Mouse (Mus musculus) embryonic stem cell, embryonic (primary cell): ENCODE data around the gene Stac.

Experiments
- CTCF ChIA-PET, 4 experiments: fragments of 300-600 bp in 2 of 4; fragments of 350-600 bp in 2 of 4; sonication (Branson Sonifier 250); formaldehyde crosslinking; loops; one replicate each; lab custom pipeline; 2022; ENCODE audit warnings: inconsistent platforms in 2 of 4; lab: Charles Lee
- POLR2A ChIA-PET, 4 experiments: fragments of 300-600 bp in 2 of 4; fragments of 350-600 bp in 2 of 4; sonication (Branson Sonifier 250); formaldehyde crosslinking; loops; one replicate each; lab custom pipeline; 2022; ENCODE audit warnings: antibody characterized with exemption in 4 of 4, inconsistent platforms in 1 of 4; lab: Charles Lee

The Stac gene

DNA sequence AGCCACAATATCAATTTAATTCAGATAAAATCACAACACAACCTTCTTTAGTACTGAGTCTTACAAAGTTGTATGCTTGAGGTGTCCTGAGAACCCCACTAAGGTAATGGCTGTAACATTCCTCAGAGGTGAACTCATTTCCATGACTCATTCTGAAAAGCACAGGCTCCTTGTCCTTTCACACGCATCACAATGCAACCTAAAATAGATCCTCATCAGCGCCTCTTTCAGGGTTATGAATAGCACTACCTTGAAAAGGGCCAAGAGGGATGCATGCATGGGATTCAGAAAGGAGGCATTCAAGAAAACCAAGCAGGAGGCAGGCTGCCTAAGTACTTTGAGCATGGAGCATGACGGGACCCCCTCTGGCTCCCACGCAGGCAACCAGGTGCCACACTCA, 57.3 kb downstream of the Stac start:
- ChIA-PET CTCF (interaction anchor here (0.6 to 0.7 kb wide), 4 partner anchors 26 to 137 kb away, joined by 3 to 6 read pairs (median 3); no protein-coding TSS in a partner anchor), POLR2A (no interaction called here)

DNA sequence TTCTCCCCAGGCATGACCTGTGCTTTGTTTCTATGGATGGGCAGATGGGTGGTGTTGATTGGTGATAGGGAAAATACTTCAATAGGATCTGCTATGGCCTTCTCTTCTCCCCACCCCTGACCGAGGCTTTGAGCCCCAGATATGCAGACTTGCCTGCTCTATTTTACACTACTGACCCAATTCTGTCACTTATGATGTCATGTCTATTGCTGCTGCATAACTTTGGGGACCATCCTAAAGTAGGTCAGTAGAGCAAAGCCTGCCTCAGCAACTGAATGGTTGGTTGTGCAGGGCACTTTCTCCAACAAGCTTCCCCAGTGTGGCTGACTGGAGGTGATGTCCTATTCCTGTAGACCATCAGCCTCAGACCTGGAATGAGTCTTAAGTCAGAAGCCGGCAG, 69.0 kb downstream of the Stac start:
- CTCF ChIA-PET: no interaction called here
- POLR2A ChIA-PET: interaction anchor here in 1 of 4 experiments (0.8 kb wide), 1 partner anchor 10 kb away, joined by 3 read pairs; no protein-coding TSS in a partner anchor

DNA sequence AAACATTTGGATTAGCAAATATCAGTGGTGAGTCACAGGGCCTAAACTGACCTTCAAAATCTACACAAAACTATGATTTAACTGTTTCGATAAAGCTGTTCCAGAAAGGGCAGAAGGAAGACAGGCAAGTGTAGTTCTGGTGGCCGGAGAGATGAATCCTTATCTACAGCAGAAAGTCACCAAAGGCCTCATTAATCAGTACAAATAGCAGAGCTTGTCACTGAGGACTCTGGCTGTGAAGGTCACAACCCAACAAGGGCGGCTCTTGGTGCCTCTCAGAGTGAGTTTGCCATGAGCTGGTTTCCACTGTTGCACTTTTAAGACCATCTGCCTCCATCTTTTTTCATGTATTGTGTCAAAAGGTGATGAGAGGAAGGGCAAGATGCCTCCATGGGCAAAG, 78.8 kb downstream of the Stac start:
- CTCF ChIA-PET: no interaction called here
- POLR2A ChIA-PET: interaction anchor here in 2 of 4 experiments (0.6 to 1.1 kb wide), 3 partner anchors 10 to 172 kb away, joined by 3 read pairs; partner anchors contain the start of gene Dclk3 (in 1 of the 2)

DNA sequence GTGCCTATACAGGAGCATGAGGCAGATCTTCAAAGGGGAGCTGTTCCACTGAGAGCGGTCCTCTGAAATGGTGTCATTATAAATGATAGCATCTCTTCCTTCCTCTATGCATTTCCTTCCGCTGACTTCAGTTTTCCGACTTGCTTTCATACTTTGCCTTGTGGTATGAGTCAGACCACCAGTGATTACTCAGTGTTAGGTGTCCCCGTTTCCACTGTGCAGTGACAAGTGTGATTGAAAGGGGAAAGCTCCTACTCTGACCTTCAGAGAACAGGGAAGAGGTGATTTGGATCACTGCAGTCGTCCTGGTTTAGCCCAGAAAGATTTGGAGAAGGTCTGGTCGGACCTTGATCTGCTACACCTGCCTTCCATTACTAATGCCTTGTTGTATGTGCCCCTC, 81.4 kb downstream of the Stac start:
- ChIA-PET POLR2A (no interaction called here), CTCF (no interaction called here)

DNA sequence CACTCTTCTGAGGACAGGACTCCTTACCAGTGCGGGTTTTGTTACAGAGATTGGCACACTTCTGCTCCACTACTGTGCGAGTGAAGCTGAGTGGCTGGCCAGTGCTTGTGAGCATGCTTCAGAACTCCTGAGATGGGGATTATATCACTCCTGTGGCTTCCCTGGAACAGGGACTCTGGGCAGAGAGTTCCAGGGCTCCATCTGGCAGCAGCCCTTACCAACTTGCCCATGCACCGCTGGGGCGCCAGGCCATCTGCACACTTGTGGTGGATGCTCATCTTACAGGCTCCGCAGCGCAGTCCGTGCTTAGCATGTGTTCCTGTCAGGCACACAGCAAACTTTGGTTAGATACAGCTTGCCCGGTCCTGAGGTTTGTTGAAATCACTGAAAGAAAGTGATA, 83.5 kb downstream of the Stac start:
- ChIA-PET CTCF (interaction anchor here in 1 of 4 experiments (0.6 kb wide), 1 partner anchor 48 kb away, joined by 3 read pairs; no protein-coding TSS in a partner anchor), POLR2A (no interaction called here)

DNA sequence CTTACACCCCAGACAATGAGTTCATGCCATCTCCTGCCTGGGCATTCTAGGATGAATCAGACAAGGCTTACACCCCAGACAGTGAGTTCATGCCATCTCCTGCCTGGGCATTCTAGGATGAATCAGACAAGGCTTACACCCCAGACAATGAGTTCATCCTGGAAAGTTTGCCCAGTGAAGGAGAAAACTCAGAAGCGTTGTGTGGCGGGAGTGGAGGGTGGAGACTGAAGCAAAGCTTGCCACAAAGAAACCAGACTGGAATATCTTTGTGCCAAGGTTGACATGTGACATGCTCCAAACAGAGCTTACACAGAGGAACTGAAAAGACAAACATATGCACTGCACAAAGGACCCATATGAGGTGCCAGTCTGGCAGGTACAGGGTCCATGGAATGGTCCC, 102.6 kb downstream of the Stac start:
- CTCF ChIA-PET: no interaction called here
- POLR2A ChIA-PET: interaction anchor here in 1 of 4 experiments (1.3 kb wide), 1 partner anchor 12 kb away, joined by 6 read pairs; no protein-coding TSS in a partner anchor

DNA sequence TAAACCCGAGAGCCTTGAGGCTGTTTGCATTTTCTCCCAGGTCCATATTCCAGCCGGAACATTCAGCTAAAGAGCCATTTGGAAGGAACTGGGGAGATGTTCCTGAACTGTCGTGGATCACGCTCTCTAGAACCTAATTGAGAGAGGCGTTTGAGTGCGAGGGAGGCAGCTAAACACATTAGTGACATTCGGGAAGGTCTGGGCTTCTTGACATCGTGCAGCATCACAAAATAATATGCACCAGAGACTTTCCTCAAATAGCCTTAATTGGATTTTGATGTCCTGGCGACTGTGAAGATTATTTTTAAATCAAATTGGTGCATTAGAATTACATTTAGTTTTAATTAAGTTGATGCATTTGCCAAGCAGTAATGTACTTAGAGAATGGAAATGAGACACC, 111.4 kb downstream of the Stac start:
- ChIA-PET CTCF (interaction anchor here in 2 of 4 experiments (0.6 to 0.8 kb wide), 2 partner anchors 340 to 1472 kb away, joined by 3 to 4 read pairs; no protein-coding TSS in a partner anchor), POLR2A (no interaction called here)

DNA sequence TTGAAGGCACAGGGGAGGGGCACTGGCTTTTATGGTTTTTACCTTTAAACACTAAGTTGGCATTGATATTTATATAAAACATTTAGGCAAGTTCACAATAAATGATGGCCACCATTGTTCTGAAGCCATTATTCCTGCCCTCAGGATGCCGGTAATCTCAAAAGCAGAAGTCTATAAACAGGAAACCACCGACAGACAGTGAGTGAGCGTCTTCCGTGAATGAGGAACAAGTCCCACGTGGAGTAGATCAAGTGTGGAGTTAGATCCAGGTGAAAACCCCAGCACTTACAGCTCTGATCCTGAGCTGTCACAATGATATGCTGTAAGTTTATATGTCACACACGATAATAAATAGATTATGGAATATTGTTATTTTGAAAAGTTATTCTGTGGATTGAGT, 112.7 kb downstream of the Stac start:
- CTCF ChIA-PET: no interaction called here

DNA sequence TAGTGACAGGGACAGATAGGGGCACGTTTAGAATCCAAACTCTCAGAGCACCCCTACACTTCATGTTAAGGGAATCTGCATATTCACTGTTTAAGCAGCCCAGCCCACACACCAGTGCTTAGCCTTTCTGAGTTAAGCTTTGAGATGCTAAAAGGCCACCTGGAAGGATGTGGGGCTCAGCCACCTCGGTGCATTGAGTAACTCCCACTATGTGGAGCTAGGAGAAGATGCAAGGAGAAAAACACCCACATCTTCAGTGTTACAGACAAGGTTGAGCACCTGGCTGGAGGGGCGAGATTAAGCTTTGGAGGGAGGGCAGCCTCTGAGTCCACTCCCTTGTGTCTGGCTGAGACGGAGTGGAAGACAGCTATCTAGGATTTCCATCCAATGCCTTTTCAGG, 114.3 kb downstream of the Stac start:
- CTCF ChIA-PET: interaction anchor here in 2 of 4 experiments (0.5 to 1.0 kb wide), 6 partner anchors 24 to 343 kb away, joined by 3 to 5 read pairs (median 3); no protein-coding TSS in a partner anchor
- POLR2A ChIA-PET: interaction anchor here in 2 of 4 experiments (0.6 to 2.1 kb wide), 10 partner anchors 12 to 304 kb away, joined by 3 to 9 read pairs (median 3); no protein-coding TSS in a partner anchor

More for the DNA sequence above, 112.7 kb downstream of the Stac start:
- POLR2A ChIA-PET: no interaction called here

DNA sequence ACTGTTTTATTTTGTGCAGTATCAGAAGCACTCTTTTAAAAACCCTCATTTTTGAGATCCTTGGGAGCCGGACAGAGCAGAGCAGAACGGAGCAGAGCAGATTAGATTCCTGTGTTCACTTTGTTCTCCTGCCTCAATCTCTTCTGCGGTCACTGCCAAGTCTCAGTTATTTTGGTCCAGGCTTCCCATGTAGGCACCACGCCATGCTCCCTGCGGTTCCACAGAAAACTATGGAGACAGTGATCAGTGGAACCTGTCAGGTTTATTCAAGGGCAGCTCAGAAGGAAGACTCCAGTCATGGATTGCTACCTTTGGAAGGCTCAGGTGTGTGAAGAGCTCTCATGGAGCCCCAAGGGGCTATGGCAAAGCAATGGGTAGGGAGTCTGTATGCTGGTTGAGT, 116.3 kb downstream of the Stac start:
- POLR2A ChIA-PET: no interaction called here
- CTCF ChIA-PET: no interaction called here

DNA sequence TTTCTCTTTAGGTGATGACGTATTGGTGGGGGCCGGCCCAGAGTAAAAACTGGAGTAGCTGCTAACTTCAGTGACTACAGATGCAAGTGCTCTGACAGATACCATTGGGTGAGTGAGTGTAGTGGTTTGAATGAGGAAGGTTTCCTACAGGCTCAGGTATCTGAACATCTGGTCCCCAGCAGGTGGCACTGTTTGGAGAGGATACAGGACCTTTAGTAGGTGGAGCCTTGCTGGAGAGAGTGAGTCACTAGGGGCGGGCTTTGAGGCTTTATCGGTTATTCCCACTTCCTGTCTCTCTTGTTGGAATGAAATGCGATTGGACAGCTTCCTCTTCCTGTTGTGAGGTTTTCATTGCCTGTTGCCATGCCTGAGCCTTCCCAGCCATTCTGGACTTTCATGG, 118.5 kb downstream of the Stac start:
- POLR2A ChIA-PET: interaction anchor here in 1 of 4 experiments (1.0 kb wide), 1 partner anchor 48 kb away, joined by 3 read pairs; no protein-coding TSS in a partner anchor

DNA sequence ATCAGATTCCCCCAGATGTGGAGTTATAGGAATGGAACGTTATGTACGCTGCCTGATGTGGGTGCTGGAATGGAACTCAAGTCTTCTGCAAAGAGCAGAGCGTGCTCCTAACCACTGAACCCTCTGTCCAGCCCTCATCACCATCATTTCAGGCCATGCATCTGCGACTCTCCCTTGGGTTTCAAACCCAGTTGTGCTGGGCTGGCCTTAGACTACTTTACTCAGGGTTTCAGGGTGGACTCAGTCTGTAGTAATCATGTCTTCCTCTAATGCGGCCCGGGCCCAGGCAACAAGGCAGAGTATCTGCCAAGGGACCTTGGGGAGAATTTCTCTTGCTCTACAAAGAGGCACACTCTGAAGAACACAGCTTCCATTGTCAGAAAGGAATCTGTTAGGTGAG, 126.0 kb downstream of the Stac start:
- ChIA-PET POLR2A (no interaction called here), CTCF (no interaction called here)

More for the DNA sequence above, 118.5 kb downstream of the Stac start:
- CTCF ChIA-PET: interaction anchor here in 2 of 4 experiments (0.5 to 1.4 kb wide), 5 partner anchors 10 to 347 kb away, joined by 3 to 8 read pairs (median 4); no protein-coding TSS in a partner anchor

DNA sequence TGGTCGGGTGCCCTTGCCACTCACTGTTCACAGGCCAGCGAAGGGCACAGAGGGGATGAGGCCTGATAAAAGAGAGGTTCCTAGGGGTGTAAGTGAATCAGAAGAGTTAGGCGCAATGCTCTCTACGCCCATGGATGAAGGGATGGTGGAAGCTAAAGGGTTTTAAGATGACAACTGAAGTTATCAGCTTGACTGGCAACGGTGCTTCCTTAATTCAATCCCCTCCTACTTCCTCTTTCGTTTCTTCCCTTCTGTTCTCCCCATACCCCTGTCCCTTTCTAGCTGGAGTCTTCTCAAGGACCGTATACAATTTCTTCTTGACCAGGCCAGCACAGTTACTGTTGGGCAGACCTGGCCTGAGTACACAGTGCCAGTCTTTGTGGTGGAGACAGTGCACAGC, 126.9 kb downstream of the Stac start:
- CTCF ChIA-PET: interaction anchor here in 3 of 4 experiments (0.6 to 1.1 kb wide), 3 partner anchors 67 to 550 kb away, joined by 3 read pairs; no protein-coding TSS in a partner anchor
- POLR2A ChIA-PET: no interaction called here

DNA sequence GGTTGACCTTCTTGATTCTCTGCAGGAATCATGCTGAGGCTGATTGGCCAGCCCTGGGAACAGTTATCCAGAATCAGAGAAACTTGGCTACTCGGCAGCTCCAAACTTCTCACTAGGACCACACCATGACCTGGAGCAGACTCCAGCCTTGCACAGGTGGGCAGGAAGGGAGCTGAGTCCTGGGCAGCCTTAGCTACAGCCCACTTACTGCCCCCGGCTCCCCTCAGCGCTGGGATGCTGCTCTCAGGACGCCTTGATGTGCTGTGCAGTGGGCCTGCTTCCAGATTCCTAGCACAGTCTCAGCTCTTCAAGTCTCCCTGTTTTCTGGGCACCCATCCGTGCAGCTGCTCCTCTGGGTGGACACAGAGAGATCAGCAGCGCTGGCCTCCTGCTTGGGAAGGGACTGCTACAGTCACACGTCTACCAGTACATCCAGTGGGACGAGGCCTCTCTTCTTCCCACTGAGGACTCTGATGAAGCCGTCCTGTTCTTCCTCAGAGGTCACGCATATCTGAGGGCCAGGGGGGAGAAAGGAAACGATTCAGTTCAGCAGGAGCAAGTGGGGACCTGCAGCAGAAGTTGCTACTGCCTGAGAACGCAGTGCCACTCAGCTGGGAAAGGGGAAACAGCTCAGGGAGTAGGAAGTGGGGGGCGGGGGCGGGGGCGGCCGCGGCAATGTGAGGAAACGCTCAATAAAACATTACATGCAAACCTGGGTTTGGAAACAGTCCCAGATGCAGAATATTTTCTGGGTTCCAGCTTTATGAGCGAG, 127.7 kb downstream of the Stac start:
- ChIA-PET POLR2A (interaction anchor here in 2 of 4 experiments (0.5 to 1.0 kb wide), 3 partner anchors 14 to 169 kb away, joined by 3 to 4 read pairs (median 3); no protein-coding TSS in a partner anchor), CTCF (interaction anchor here (0.5 to 2.0 kb wide), 6 partner anchors 9 to 697 kb away, joined by 3 to 5 read pairs (median 3); no protein-coding TSS in a partner anchor)

DNA sequence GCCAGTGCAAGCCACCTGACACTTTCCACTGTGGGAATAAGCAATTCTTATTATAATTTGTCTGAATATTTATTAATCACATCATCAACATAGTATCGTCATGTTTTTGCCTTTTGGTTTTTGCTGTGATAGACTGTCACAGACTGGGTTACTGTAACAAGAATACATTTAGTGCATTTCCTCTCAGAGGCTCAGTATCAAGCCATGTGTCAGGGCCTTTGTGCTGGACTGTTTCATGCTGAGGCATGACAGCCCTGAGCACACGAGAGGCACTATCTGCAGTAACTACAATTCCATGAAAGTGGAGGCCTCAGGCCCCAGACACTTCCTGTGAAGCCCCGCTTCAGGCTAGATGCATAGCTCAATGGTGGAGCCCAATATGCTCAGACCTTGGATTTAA, 133.4 kb downstream of the Stac start:
- ChIA-PET POLR2A (no interaction called here), CTCF (no interaction called here)

DNA sequence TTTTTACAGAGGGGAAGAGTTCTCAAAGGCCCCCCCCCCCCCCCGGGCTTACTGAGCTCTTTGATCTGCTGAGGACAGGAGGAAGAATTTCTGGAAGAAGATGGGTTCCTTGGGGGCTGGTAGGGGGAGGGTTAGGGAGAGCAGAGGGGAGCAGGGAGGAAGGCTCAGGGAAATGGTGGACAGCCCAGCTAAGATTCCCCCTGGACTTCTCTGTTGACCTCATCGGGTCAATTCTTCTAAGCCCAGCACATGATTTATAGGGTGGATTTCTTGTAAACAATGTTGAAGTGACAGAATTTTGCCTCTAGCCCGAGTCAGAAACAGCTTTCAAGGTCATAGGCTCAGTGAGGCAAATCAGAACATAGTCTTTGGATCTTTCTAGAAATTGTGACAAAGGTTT, 137.3 kb downstream of the Stac start:
- ChIA-PET POLR2A (interaction anchor here in 1 of 4 experiments (0.7 kb wide), 1 partner anchor 191 kb away, joined by 3 read pairs; no protein-coding TSS in a partner anchor), CTCF (interaction anchor here in 3 of 4 experiments (0.6 to 1.1 kb wide), 4 partner anchors 56 to 888 kb away, joined by 3 to 5 read pairs (median 4); no protein-coding TSS in a partner anchor)

DNA sequence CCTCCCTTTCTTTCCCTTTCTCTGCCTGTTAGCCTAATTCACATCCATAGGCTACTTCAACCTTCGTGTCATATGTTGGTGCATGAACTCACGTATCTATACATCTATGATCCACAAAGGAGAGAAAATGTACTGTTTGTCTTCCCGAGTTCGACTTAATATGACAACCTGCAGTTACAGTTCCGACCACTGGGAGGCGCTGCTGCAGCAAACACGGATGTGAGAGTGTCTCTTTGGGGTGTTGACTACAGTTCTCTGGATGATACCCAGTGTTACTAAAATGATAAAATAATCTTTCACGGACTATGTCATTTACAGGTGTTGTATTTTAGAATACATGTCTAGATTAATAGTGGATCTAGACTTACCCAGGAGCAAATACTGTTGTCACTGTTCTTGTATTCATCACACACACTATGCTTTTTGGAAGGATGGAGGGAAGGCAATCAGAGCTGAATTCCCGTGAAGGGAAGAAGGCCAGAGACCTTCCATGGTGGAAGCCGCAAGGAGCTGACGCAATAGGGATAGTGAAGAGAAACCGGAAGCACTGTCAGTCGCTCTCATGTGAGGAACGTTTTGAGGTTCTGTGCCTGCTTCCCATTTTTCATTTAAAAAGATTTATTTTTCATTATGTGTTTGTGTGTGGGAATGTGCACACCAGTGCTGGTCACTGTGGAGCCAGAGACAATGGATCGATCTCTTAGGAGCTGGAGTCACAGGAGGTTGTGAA, 138.5 kb downstream of the Stac start:
- POLR2A ChIA-PET: interaction anchor here in 1 of 4 experiments (0.6 kb wide), 1 partner anchor 583 kb away, joined by 3 read pairs; no protein-coding TSS in a partner anchor
- CTCF ChIA-PET: interaction anchor here in 1 of 4 experiments (0.5 to 1.1 kb wide), 2 partner anchors 24 to 261 kb away, joined by 3 read pairs; no protein-coding TSS in a partner anchor

DNA sequence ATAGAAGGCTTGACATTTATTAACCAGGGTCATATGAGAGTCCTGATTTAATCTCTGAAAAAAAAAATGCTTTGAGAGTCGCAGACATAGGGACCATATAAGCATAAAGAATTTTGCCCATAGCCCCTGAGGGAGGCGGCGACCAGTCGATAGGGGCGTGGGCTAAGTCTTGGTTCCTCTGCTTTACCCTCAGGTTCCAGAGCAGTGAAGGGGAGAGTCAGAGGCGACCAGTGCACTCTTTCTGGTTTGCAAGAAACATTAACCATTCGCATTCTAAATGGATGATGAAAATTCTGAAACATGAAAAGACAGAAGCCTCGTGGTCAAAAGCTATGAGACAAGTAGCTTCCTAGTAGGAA, 139.2 kb downstream of the Stac start:
- CTCF ChIA-PET: interaction anchor here in 2 of 4 experiments (0.6 to 1.4 kb wide), 2 partner anchors 55 to 253 kb away, joined by 3 to 4 read pairs; no protein-coding TSS in a partner anchor
- POLR2A ChIA-PET: no interaction called here
